8 mouse cellular contexts compared by ENCODE assay signal in the genomic region with DNA sequence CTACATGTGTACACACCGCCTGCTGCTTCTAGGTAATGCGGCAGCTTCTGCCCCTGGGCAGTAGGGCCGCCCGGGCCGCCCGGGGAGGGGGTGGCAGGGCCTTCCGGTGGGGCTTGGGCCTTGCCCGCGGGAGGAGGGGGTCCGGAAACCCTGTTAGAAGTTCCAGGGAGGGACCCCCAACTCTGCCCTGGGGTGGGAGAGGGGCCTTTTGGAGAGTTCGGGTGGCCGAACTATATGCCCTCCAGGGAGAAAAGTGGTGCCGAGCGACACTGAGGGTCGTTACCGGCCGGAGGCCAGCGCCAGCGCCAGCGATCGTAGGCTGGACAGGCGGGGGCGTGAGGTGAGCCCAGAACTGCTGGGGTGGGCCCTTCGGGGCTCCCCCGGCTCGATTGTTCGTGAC. TPM values are rescaled to one million over a fixed set of nuclear protein-coding genes. Genes with fewer than 3 reads are reported as not detected.
DNase-seq lines count a peak whose midpoint lies in the region; ATAC-seq and TF ChIP-seq lines count a peak whose summit lies in the region.

No protein-coding gene starts in this region.

- no peak for ATAC-seq in kidney, embryonic 16.5 days (ENCODE audit: low FRiP score, low TSS enrichment)
- ATAC-seq in intestine, embryonic 16.5 days: no peak
- no peak for ATAC-seq in neural tube, embryonic 11.5 days (ENCODE audit: insufficient read depth, low FRiP score, low TSS enrichment)
- no peak for ATAC-seq in granulocyte monocyte progenitor cell, adult 5-6 weeks (replicated peaks; ENCODE audit: poor library complexity, severe bottlenecking)

- no peak for DNase-seq in kidney, postnatal 25 days
- no peak for DNase-seq in neural tube, embryonic 11.5 days (ENCODE audit: low spot score)
- no peak for DNase-seq in cerebellum, postnatal 4 days (ENCODE audit: low spot score in 2 of 2)
- DNase-seq in urinary bladder, postnatal 36 days (ENCODE audit: low spot score in 2 of 2): no peak

- H3K27me3 ChIP-seq in kidney, embryonic 16.5 days (ENCODE audit: insufficient read depth, low read length): peaks cover 37% of the 10 kb centered on the region
- peaks cover 22% of the 10 kb centered on the region for H3K27me3 ChIP-seq in intestine, embryonic 16.5 days (replicated peaks; ENCODE audit: control insufficient read depth, insufficient read depth, low read length)
- peaks cover 32% of the 10 kb centered on the region for H3K27me3 ChIP-seq in neural tube, embryonic 11.5 days (ENCODE audit: control insufficient read depth, insufficient read depth, low read length)

- WGBS in kidney, embryonic 16.5 days: 49% methylated on average over 26 of the region's 27 CpGs
- 62% methylated on average over 27 of the region's 27 CpGs for WGBS in intestine, embryonic 16.5 days
- 49% methylated on average over 26 of the region's 27 CpGs for WGBS in neural tube, embryonic 11.5 days

- H3K4me1 ChIP-seq in kidney, embryonic 16.5 days (ENCODE audit: insufficient read depth, low read length): peaks cover 13% of the 10 kb centered on the region
- no peaks in the 10 kb centered on the region for H3K4me1 ChIP-seq in embryonic fibroblast, embryonic 13.5 days (ENCODE audit: control insufficient read depth, insufficient read depth, low read length)
- 0 out of 2 replicates have a peak, but pooled peaks cover 2% of the 10 kb centered on the region for H3K4me1 ChIP-seq in intestine, embryonic 16.5 days (ENCODE audit: control insufficient read depth, insufficient read depth, low read length)
- 0 out of 2 replicates have a peak, but pooled peaks cover 5% of the 10 kb centered on the region for H3K4me1 ChIP-seq in neural tube, embryonic 11.5 days (ENCODE audit: control insufficient read depth, insufficient read depth, low read length)

- H3K9ac ChIP-seq in kidney, embryonic 16.5 days (replicated peaks; ENCODE audit: low read length): 0 out of 2 replicates have a peak overlapping the region, but pooled peaks have one; percentile 16
- H3K9ac ChIP-seq in intestine, embryonic 16.5 days (ENCODE audit: low read depth, low read length): 0 out of 2 replicates have a peak overlapping the region, but pooled peaks have one; percentile 3
- no peak overlapping the region; the same call in 1 of the 2 replicates for H3K9ac ChIP-seq in neural tube, embryonic 11.5 days (ENCODE audit: low read length)

- no peak for TF ChIP-seq POLR2A in embryonic fibroblast, embryonic 13.5 days (IDR thresholded peaks at IDR 0.05; ENCODE audit: low read depth, low read length)

- H3K27ac ChIP-seq in kidney, embryonic 16.5 days (ENCODE audit: low read length): no peak overlapping the region
- no peak overlapping the region for H3K27ac ChIP-seq in embryonic fibroblast, embryonic 13.5 days (ENCODE audit: insufficient read depth, low read length)
- H3K27ac ChIP-seq in intestine, embryonic 16.5 days (ENCODE audit: low read length): no peak overlapping the region
- H3K27ac ChIP-seq in neural tube, embryonic 11.5 days (ENCODE audit: low read depth, low read length): no peak overlapping the region

- H3K4me2 ChIP-seq in kidney, embryonic 16.5 days (replicated peaks; ENCODE audit: low read depth, low read length): peak overlapping the region; percentile 62
- peak overlapping the region; percentile 44 for H3K4me2 ChIP-seq in intestine, embryonic 16.5 days (ENCODE audit: low read depth, low read length)
- H3K4me2 ChIP-seq in neural tube, embryonic 11.5 days (ENCODE audit: low read depth): peak overlapping the region; percentile 55

- peak overlapping the region; percentile 41 for H3K4me3 ChIP-seq in kidney, embryonic 16.5 days (ENCODE audit: low read length)
- H3K4me3 ChIP-seq in embryonic fibroblast, embryonic 13.5 days (ENCODE audit: insufficient read depth, low read length): 0 out of 2 replicates have a peak overlapping the region, but pooled peaks have one; percentile 5
- H3K4me3 ChIP-seq in intestine, embryonic 16.5 days (ENCODE audit: low read length): peak overlapping the region; percentile 44
- H3K4me3 ChIP-seq in neural tube, embryonic 11.5 days (ENCODE audit: low read depth, low read length): peak overlapping the region; percentile 30

- H3K9me3 ChIP-seq in kidney, embryonic 16.5 days (ENCODE audit: low read length): peaks cover 61% of the 10 kb centered on the region
- H3K9me3 ChIP-seq in intestine, embryonic 16.5 days (ENCODE audit: control insufficient read depth, low read length): peaks cover 42% of the 10 kb centered on the region
- peaks cover 37% of the 10 kb centered on the region for H3K9me3 ChIP-seq in neural tube, embryonic 11.5 days (ENCODE audit: control insufficient read depth, low read length)

- peaks cover 11% of the 10 kb centered on the region for H3K36me3 ChIP-seq in kidney, embryonic 16.5 days (ENCODE audit: insufficient read depth, low read length)
- peaks cover 7% of the 10 kb centered on the region; the same call in 1 of the 2 replicates for H3K36me3 ChIP-seq in intestine, embryonic 16.5 days (ENCODE audit: control insufficient read depth, insufficient read depth, low read length)
- no peaks in the 10 kb centered on the region for H3K36me3 ChIP-seq in neural tube, embryonic 11.5 days (ENCODE audit: control insufficient read depth, insufficient read depth, low read length)

- no peak for TF ChIP-seq CTCF in embryonic fibroblast, embryonic 13.5 days (IDR thresholded peaks at IDR 0.05; ENCODE audit: borderline replicate concordance, insufficient read depth, low read length)

RNA-seq across cellular contexts. Expression of a gene that starts 16.1 kb away (rescaled TPM):
- polyA plus RNA-seq in kidney, embryonic 16.5 days (2015; fragmentation: Nextera tagmentation; extraction: Ambion mirVana): 743 and 1,325 TPM in 2 replicates
- polyA plus RNA-seq in embryonic fibroblast, embryonic 13.5 days (2011; ENCODE audit: insufficient read length, low read depth, missing spikeins): 1,063 and 1,076 TPM in 2 replicates
- 402 and 775 TPM in 2 replicates for polyA plus RNA-seq in intestine, embryonic 16.5 days (2015; fragmentation: Nextera tagmentation; extraction: Ambion mirVana)
- polyA plus RNA-seq in neural tube, embryonic 11.5 days (2014; fragmentation: Nextera tagmentation; extraction: Ambion mirVana): 1,351 and 1,381 TPM in 2 replicates
- total RNA-seq in granulocyte monocyte progenitor cell, adult 5-6 weeks (2014; fragmentation: Nextera tagmentation): 447 and 478 TPM in 2 replicates
- total RNA-seq in granulocyte monocyte progenitor cell, adult 5-6 weeks (2017): 212 and 260 TPM in 2 replicates

RNA-seq across cellular contexts. Expression of a gene that starts 46.3 kb away (rescaled TPM):
- 18.2 and 28.2 TPM in 2 replicates for polyA plus RNA-seq in kidney, embryonic 16.5 days (2015; fragmentation: Nextera tagmentation; extraction: Ambion mirVana)
- 4.3 and 10.6 TPM in 2 replicates for polyA plus RNA-seq in embryonic fibroblast, embryonic 13.5 days (2011; ENCODE audit: insufficient read length, low read depth, missing spikeins)
- polyA plus RNA-seq in intestine, embryonic 16.5 days (2015; fragmentation: Nextera tagmentation; extraction: Ambion mirVana): 37.0 and 98.1 TPM in 2 replicates
- polyA plus RNA-seq in neural tube, embryonic 11.5 days (2014; fragmentation: Nextera tagmentation; extraction: Ambion mirVana): 8.1 and 9.1 TPM in 2 replicates
- not detected in 2 replicates for total RNA-seq in granulocyte monocyte progenitor cell, adult 5-6 weeks (2014; fragmentation: Nextera tagmentation)
- 1.4 and 4.7 TPM in 2 replicates for total RNA-seq in granulocyte monocyte progenitor cell, adult 5-6 weeks (2017)
